Mouse (Mus musculus) limb, embryonic 15.5 days (tissue): Measurements from ENCODE around the gene Crk. TPM values are rescaled to one million over a fixed set of nuclear protein-coding genes. Genes with fewer than 3 reads are reported as not detected.
"Not testable (repeated sequence)": the region's sequence is repeated elsewhere in the genome, so short reads cannot be mapped to it uniquely, and the experiment has no call there.

Source experiments
- ATAC-seq: fragments of 200-750 bp; cut with Nextera tagmentation; 2 replicates; pipeline ENCODE4 v1.8.0; 2017; ENCODE audit warnings: low read depth, moderate TSS enrichment; ENCODE audit not compliant: insufficient number of reproducible peaks, low FRiP score, low TSS enrichment
- H3K27ac ChIP-seq: fragments of 300-500 bp; sonication (generic); 2 replicates; pipeline ENCODE4 v1.5.1; 2015; ENCODE audit warnings: moderate library complexity, mild to moderate bottlenecking, inconsistent platforms
- H3K27me3 ChIP-seq: fragments of 300-500 bp; sonication (generic); 2 replicates; pipeline ENCODE4 v1.6.1; 2015; ENCODE audit warnings: inconsistent platforms
- H3K36me3 ChIP-seq: fragments of 300-500 bp; sonication (generic); 2 replicates; pipeline ENCODE4 v1.6.1; 2015; ENCODE audit warnings: inconsistent platforms
- H3K4me1 ChIP-seq: fragments of 300-500 bp; sonication (generic); 2 replicates; pipeline ENCODE4 v1.6.1; 2015; ENCODE audit warnings: inconsistent platforms
- H3K4me2 ChIP-seq: fragments of 300-500 bp; sonication (generic); 2 replicates; pipeline ENCODE4 v1.6.1; 2015; ENCODE audit warnings: mild to moderate bottlenecking, inconsistent platforms
- H3K4me3 ChIP-seq: fragments of 300-500 bp; sonication (generic); 2 replicates; pipeline ENCODE4 v1.5.1; 2015; ENCODE audit warnings: mild to moderate bottlenecking, inconsistent platforms
- H3K9ac ChIP-seq: fragments of 300-500 bp; sonication (generic); 2 replicates; pipeline ENCODE4 v1.6.1; 2015; ENCODE audit warnings: inconsistent platforms
- H3K9me3 ChIP-seq: fragments of 300-500 bp; sonication (generic); 2 replicates; pipeline ENCODE4 v1.6.1; 2016; ENCODE audit warnings: inconsistent platforms
- WGBS: fragments of 180-500 bp; shearing (Covaris S2); methylation state at CpG from one replicate; pipeline ENCODE4 v1.1.7; 2015; 5-methylcytosine and 5-hydroxymethylcytosine counted together
- polyA plus RNA-seq: library from polyadenylated mRNA; unstranded; fragments of >200 nt; fragmentation: Nextera tagmentation; extraction: Ambion mirVana; gene quantifications from 2 replicates; pipeline ENCODE4 v1.2.1, GENCODE M21; 2015

Crk gene
- polyA plus RNA-seq, 1 experiment from 2014 or later, result 117 TPM

DNA sequence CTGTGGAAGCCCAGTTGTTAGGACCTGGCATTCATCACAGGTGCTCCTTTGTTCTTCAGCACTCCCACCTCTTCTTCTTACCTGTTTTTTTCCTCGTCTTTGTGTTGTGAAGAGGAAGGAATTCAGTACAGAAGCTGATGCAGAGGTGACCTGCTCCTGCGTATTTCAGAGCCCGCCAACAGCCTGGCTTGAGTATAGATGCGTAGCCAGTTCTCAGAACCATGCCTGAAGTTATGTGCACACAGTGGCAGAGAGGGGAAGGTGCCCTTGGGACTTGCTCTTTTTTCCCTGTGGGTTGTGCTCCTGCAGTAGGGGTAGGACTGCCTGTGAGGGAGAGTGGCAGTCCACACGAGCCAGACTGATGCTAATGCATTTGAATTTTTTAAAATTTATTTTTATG, 14.5 kb downstream of the Crk start:
- Histone ChIP-seq H3K4me3 (no peak overlapping the region), H3K27ac (no peak overlapping the region), H3K4me2 (no peak overlapping the region), H3K9ac (no peak overlapping the region), H3K27me3 (no peaks in the 10 kb centered on the region), H3K4me1 (no peaks in the 10 kb centered on the region), H3K36me3 (peaks cover 64% of the 10 kb centered on the region), H3K9me3 (no peaks in the 10 kb centered on the region)
- 92% methylated on average over 5 of the region's 5 CpGs for WGBS
- no peak for ATAC-seq

DNA sequence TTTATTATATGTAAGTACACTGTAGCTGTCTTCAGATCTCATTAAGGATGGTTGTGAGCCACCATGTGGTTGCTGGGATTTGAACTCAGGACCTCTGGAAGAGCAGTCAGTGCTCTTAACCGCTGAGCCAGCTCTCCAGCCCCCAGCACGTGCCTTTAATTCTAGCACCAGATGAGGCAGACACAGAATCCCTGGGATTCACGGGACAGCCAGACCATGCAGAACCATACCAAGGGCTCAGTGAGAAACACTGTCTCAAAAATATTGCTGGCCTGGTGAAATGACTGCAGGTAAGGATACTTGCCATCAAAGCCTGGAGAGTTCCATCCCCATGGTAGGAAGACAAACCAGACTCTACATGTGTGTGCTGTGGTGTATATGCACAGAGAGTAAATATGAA, 18.4 kb downstream of the Crk start:
- not testable (repeated sequence) for H3K9ac ChIP-seq, H3K27me3 ChIP-seq, H3K9me3 ChIP-seq, H3K4me2 ChIP-seq, H3K4me3 ChIP-seq, ATAC-seq, H3K4me1 ChIP-seq, H3K27ac ChIP-seq
- WGBS, result 92% methylated on average over 3 of the region's 3 CpGs
- H3K36me3 ChIP-seq, result peaks cover 80% of the 10 kb centered on the region

DNA sequence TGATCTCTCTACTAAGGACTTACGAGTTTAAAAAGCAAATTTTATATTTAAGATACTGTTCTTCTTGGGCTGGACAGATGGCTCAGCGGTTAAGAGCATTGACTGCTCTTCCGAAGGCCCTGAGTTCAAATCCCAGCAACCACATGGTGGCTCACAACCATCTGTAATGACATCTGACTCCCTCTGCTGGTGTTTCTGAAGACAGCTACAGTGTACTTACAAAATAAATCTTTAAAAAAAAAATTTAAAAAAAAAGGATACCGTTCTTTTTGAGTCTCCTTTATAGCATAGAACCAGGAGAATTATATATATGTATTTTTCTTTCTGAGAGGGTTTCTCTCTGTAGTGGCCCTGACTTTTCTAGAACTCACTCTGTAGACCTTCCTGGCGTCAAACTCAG, 21.5 kb downstream of the Crk start:
- no peaks in the 10 kb centered on the region for H3K9me3 ChIP-seq
- H3K36me3 ChIP-seq, result peaks cover 84% of the 10 kb centered on the region
- no peak overlapping the region for H3K27ac ChIP-seq
- H3K9ac ChIP-seq, result no peak overlapping the region
- H3K4me2 ChIP-seq, result no peak overlapping the region
- no peaks in the 10 kb centered on the region for H3K27me3 ChIP-seq
- H3K4me3 ChIP-seq, result no peak overlapping the region
- no peaks in the 10 kb centered on the region for H3K4me1 ChIP-seq
- ATAC-seq, result no peak
- 94% methylated on average over 5 of the region's 5 CpGs for WGBS

DNA sequence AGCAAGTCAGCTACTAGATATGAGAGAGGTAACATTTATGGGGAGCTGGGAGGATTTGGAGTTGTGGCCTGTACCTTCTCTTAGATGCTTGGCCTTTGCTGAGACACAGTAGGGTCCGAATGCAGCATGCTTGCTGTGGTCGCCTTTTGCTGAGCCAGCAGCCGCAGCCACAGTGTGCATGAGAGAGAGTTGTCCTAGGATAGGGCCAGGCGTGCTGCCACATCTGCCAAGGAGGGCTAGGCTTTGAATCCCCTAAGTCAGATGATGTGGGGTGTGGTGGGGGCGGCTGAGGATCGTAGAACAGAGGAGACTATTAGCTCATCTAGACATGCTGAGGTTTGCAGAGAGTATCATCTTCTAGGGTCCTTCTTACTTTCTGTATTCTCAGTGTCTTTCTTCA, 23.7 kb downstream of the Crk start:
- Histone ChIP-seq H3K4me2 (no peak overlapping the region), H3K9me3 (no peaks in the 10 kb centered on the region), H3K36me3 (peaks cover 82% of the 10 kb centered on the region), H3K9ac (no peak overlapping the region), H3K27me3 (no peaks in the 10 kb centered on the region), H3K4me3 (no peak overlapping the region), H3K27ac (no peak overlapping the region), H3K4me1 (no peaks in the 10 kb centered on the region)
- WGBS, result 95% methylated on average over 6 of the region's 6 CpGs
- no peak for ATAC-seq

DNA sequence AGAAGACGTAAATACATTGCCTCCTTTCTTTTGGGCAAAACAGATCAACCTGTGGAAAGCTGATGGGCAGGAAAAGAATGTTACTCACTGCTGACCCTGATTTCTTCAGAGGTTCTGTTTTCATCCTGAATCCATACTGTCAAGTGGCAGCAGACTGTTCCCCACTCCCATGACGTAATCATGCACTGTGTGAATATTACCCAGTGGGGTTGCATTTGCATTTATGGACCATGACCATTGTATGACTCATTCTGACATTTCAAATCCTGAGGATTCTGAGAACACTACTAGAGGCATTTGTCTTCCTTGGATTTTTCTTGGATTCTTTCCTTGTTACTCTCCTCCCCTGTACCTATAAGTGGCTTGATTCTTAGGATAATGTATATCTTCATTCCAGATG, 24.7 kb downstream of the Crk start:
- no peaks in the 10 kb centered on the region for H3K27me3 ChIP-seq
- H3K27ac ChIP-seq, result no peak overlapping the region
- no peak overlapping the region for H3K9ac ChIP-seq
- peaks cover 74% of the 10 kb centered on the region for H3K36me3 ChIP-seq
- H3K4me1 ChIP-seq, result no peaks in the 10 kb centered on the region
- 90% methylated on average over 2 of the region's 2 CpGs for WGBS
- ATAC-seq, result no peak
- H3K9me3 ChIP-seq, result no peaks in the 10 kb centered on the region
- no peak overlapping the region for H3K4me3 ChIP-seq
- H3K4me2 ChIP-seq, result no peak overlapping the region

DNA sequence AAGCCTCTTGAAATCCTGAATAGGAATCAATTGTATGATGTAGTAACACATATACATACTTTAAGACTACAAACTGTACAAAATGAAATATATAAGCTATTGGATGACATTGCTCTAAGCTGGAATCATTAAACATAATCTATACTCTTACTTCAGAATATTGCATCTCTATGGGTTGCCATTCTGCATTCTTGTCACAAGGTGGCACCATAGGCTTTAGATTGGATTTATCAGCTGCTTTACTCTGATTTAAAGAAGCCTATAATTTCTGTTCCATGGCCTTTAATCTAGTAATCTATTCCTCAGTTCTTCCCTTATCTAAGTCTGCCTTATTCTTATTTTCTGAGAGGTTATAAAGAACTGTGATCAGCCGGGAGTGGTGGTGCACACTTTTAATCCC, 34.9 kb downstream of the Crk start:
- Histone ChIP-seq H3K9ac (no peak overlapping the region), H3K27me3 (no peaks in the 10 kb centered on the region), H3K27ac (no peak overlapping the region), H3K4me1 (peaks cover 4% of the 10 kb centered on the region; the same call in 1 of the 2 replicates), H3K4me2 (no peak overlapping the region), H3K9me3 (no peaks in the 10 kb centered on the region), H3K4me3 (no peak overlapping the region), H3K36me3 (no peaks in the 10 kb centered on the region)
- 95% methylated on average over 1 of the region's 1 CpGs for WGBS
- no peak for ATAC-seq

DNA sequence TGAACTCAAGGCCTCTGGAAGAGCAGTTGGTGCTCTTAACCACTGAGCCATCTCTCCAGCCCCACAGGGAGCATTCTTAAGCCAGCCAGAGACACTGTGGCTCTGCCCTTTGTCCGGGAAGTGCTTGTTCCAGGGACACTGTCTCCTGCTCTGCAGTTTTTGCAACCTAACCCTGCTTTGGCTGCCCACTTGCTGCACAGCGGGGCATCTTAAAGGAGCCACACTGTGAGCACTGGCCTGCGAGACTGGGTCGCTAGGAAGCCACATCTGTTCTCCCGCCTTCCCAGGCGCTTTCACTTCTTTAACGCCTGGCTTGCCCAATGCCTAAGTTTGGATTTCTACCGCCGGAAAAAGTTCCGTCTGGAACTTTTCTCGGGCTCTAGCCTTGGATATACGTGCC, 36.5 kb downstream of the Crk start:
- Histone ChIP-seq H3K27me3 (no peaks in the 10 kb centered on the region), H3K9ac (no peak overlapping the region), H3K36me3 (no peaks in the 10 kb centered on the region), H3K4me3 (0 out of 2 replicates have a peak overlapping the region, but pooled peaks have one; percentile 7), H3K9me3 (no peaks in the 10 kb centered on the region), H3K4me1 (peaks cover 4% of the 10 kb centered on the region; the same call in 1 of the 2 replicates), H3K4me2 (peak overlapping the region; percentile 24; the same call in 1 of the 2 replicates), H3K27ac (no peak overlapping the region)
- ATAC-seq, result no peak
- 25% methylated on average over 12 of the region's 12 CpGs for WGBS

DNA sequence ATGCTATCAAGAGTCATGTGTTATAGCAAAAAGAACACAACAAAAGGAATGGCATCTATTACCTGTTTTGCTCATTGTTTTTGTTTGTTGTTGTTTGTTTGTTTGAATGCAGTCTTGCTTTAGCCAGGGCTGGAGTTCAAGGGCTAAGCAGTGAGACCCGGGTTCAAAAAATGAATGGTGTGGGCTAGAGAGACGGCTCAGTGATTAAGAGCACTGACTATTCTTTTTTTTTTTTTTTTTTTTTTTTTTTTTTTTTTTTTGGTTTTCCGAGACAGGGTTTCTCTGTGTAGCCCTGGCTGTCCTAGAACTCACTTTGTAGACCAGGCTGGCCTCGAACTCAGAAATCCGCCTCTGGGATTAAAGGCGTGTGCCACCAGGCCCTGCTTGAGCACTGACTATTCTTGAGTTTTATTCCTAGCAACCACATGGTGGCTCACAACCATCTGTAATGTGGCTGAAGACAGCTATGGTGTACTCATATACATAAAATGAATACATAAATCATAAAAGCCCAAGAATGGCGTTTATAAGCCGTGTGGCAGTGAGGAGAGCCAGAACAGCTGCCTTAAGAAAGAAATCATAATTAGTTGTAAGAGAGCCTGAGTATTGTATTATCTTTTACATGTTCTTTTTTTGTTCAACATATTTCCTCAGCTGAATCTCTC, 37.7 kb downstream of the Crk start:
- peaks cover 4% of the 10 kb centered on the region; the same call in 1 of the 2 replicates for H3K4me1 ChIP-seq
- H3K36me3 ChIP-seq, result no peaks in the 10 kb centered on the region
- 0 out of 2 replicates have a peak, but pooled peaks cover 3% of the 10 kb centered on the region for H3K9me3 ChIP-seq
- no peak overlapping the region for H3K4me3 ChIP-seq
- WGBS, result 67% methylated on average over 8 of the region's 8 CpGs
- no peak overlapping the region for H3K4me2 ChIP-seq
- H3K27ac ChIP-seq, result no peak overlapping the region
- no peaks in the 10 kb centered on the region for H3K27me3 ChIP-seq
- ATAC-seq, result no peak
- H3K9ac ChIP-seq, result no peak overlapping the region

DNA sequence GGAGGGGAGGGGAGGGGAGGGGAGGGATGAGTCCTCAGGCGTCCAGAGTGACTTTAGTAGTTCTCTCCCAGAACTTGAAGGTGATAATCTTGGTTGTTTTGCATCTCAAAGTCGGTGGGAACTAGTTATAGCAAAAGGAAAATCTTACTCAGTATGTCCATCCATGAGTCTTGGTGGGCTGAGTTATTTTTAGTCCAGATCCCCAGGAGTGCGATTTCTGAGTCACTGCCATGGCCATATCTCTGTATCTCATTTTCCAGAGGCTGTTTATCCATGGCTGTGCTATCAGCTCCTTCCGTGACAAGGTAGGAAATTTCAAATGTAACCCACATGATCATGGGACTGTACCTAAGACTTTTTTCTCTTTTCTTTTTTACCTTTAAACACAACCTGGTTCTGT, 43.3 kb downstream of the Crk start:
- H3K4me3 ChIP-seq, result no peak overlapping the region
- H3K9me3 ChIP-seq, result 0 out of 2 replicates have a peak, but pooled peaks cover 3% of the 10 kb centered on the region
- no peak overlapping the region for H3K27ac ChIP-seq
- no peak overlapping the region for H3K9ac ChIP-seq
- no peak overlapping the region for H3K4me2 ChIP-seq
- no peak for ATAC-seq
- H3K36me3 ChIP-seq, result no peaks in the 10 kb centered on the region
- H3K4me1 ChIP-seq, result no peaks in the 10 kb centered on the region
- H3K27me3 ChIP-seq, result no peaks in the 10 kb centered on the region
- 55% methylated on average over 4 of the region's 4 CpGs for WGBS

DNA sequence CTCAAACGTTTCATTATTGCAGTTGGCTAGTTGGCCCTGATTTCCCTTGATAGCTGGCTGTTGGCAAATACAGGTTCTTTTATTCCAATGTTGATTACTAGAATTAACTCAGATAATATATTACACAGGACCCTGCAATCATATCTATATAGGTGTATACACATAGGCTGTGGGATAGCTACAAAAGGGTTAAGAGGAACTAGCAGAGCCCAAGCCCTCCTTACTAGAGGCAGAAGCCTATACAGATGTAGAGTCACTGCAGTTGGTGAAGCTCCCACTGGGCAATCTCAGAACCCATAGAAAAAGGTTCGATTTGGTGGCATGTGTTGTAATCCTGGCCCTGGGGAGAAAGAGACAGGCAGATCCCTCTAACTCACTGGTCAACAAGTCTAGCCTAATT, 48.1 kb downstream of the Crk start:
- no peak overlapping the region for H3K4me3 ChIP-seq
- H3K36me3 ChIP-seq, result no peaks in the 10 kb centered on the region
- no peak overlapping the region for H3K4me2 ChIP-seq
- H3K9ac ChIP-seq, result no peak overlapping the region
- H3K27ac ChIP-seq, result no peak overlapping the region
- no peaks in the 10 kb centered on the region for H3K27me3 ChIP-seq
- WGBS, result 66% methylated on average over 2 of the region's 2 CpGs
- peaks cover 6% of the 10 kb centered on the region; the same call in 1 of the 2 replicates for H3K4me1 ChIP-seq
- no peak for ATAC-seq
- H3K9me3 ChIP-seq, result no peaks in the 10 kb centered on the region

DNA sequence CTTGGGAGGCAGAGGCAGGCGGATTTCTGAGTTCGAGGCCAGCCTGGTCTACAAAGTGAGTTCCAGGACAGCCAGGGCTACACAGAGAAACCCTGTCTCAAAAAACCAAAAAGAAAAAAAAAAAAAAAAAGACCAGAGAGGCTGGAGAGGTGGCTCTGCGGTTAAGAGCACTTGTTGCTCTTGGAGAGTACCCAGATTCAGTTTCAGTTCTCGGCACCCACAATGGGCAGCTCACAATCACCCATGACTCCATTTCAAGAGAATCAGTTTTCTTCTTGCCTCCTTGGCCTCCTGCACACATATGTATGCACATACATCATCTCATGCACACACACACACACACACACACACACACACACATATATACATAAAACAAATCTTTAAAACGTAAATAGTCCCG, 48.6 kb downstream of the Crk start:
- not testable (repeated sequence) for H3K4me1 ChIP-seq
- WGBS, result 85% methylated on average over 6 of the region's 6 CpGs

DNA sequence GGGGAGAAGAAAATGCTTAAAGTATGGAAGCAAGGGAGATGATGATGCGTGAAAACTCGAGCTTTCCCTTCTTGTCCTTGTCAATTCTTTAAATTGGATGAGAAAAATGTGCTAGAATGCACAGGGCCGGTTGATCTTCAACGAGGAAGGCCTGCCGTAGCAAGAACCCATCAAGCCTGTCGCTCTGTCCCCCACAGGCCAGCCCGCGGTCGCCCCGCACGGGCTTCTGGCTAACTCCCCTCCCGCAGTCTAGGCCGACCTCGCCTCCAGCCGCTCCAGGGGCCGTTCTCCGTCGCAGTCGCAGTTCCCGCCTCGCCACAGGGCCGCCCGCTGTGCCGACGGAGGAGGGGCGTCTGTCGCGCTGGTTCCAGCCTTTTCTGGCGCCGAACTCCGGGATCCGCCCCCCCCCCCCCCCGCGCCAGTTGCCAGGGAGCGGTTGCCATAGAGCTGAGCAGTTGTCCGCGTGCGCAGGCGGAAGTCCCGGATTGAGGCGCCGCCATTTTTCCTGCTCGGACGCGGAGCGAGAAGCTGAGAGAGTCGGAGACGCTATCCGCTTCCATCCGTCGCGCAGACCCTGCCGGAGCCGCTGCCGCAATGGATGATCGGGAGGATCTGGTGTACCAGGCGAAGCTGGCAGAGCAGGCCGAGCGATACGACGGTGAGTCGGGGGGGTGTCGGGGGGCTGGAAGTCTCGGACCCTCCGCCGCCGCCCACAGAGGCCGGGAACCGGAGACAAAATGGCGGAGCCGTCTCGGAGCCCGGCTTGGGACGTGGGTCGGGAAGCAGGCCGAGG, 53.6 kb downstream of the Crk start, which contains the start of gene Ywhae:
Gene Ywhae (plus strand): TSS at position 436 of the 793 bp plus-strand sequence.
- WGBS, result under 1% methylated on average over 75 of the region's 76 CpGs
- Histone ChIP-seq H3K27me3 (no peaks in the 10 kb centered on the region), H3K4me3 (peak within 1 kb of the TSS; percentile 83), H3K9me3 (no peaks in the 10 kb centered on the region), H3K9ac (peak within 1 kb of the TSS; percentile 97), H3K27ac (peak within 1 kb of the TSS; percentile 98), H3K4me2 (peak within 1 kb of the TSS; percentile 84), H3K36me3 (0 out of 2 replicates have a peak, but pooled peaks cover 2% of the 10 kb centered on the region), H3K4me1 (peaks cover 32% of the 10 kb centered on the region)
- peak; percentile 93 for ATAC-seq

More for the DNA sequence above, 48.6 kb downstream of the Crk start:
- H3K9me3 ChIP-seq, ATAC-seq, H3K27me3 ChIP-seq, H3K4me3 ChIP-seq, H3K9ac ChIP-seq, H3K27ac ChIP-seq, H3K36me3 ChIP-seq, H3K4me2 ChIP-seq: not testable (repeated sequence)
